7 mouse cellular contexts compared by ENCODE assay signal in the genomic region with DNA sequence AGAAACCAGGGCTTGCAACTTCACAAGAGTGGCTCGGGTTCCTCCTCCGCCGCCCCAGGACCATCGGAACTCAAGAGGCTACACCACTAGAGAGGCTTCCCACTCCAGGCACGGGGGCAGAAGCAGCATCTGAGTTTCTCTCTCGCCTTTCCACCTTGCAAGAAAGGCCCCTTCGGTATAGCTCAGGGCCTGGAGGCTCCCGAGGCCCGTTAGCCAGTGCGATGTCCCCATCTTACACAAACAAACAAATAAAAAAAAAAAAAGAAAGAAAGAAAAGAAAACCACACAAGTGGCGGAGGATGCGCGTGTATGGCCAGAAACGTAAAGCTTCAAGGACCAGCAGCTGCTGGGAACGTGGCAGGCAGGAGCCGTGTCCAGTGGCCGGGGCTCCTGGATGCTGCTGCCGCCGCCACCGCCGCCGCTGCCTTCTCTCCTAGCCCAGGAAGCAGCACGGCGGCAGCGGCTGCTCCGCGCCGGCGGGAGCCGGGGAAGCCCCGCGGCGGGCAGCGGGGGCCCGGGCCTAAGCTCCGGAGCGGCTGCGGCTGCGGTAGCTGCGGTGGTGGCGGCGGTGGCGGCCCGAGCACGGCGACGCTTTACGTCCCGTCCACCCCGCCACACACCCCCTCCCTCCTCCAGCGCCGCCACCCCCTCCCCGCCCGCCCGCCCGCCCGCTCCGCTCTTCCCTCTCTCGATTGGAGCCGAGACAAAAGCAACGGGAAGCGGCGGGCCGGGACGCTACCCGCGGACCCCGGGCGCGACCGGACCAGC. TPM values are rescaled to one million over a fixed set of nuclear protein-coding genes. Genes with fewer than 3 reads are reported as not detected.
A peak's percentile ranks its signal among the peaks of the same experiment; 100 is the strongest.
DNase-seq lines count a peak whose midpoint lies in the region; ATAC-seq and TF ChIP-seq lines count a peak whose summit lies in the region.

No protein-coding gene starts in this region.

- no peaks in the 10 kb centered on the region for H3K27me3 ChIP-seq in cerebellum, adult 2 months (ENCODE audit: control insufficient read depth, insufficient read depth, low read length)
- no peaks in the 10 kb centered on the region for H3K27me3 ChIP-seq in hindbrain, embryonic 15.5 days

- intact Hi-C loops in left cerebral cortex, postnatal 25 days (cut with DNase I): loop anchor here (5.0 to 10.0 kb wide), 2 partner anchors 108 to 246 kb away; a partner anchor contains a TSS

- no peaks in the 10 kb centered on the region for H3K9me3 ChIP-seq in hindbrain, embryonic 15.5 days

- no peak for TF ChIP-seq CTCF in cerebellum, adult 2 months (IDR thresholded peaks at IDR 0.05; ENCODE audit: borderline replicate concordance, insufficient read depth, low read depth, low read length)

- H3K9ac ChIP-seq in hindbrain, embryonic 15.5 days: peak overlapping the region; percentile 96

- DNase-seq in R1 (ENCODE audit: low read depth, low spot score): peak; percentile 69
- DNase-seq in cerebellum, adult 2 months: peak in 1 of 2 experiments; percentile 54
- DNase-seq in forelimb bud, embryonic 11.5 days (ENCODE audit: low read depth, low spot score): peak; percentile 41
- peak; percentile 33 to 50 for DNase-seq in left cerebral cortex, postnatal 25 days (ENCODE audit: low spot score in 2 of 2)
- DNase-seq in right cerebral cortex, postnatal 4 days: peak; percentile 35

- peaks cover 6% of the 10 kb centered on the region; the same call in 1 of the 2 replicates for H3K4me1 ChIP-seq in cerebellum, adult 2 months (ENCODE audit: control insufficient read depth, insufficient read depth, low read length)
- H3K4me1 ChIP-seq in hindbrain, embryonic 15.5 days (replicated peaks): peaks cover 29% of the 10 kb centered on the region

- WGBS in cerebellum, adult 2 months: under 1% methylated on average over 54 of the region's 71 CpGs
- WGBS in hindbrain, embryonic 15.5 days: under 1% methylated on average over 52 of the region's 71 CpGs

- peak; percentile 89 for ATAC-seq in hindbrain, embryonic 15.5 days (ENCODE audit: low FRiP score, low read depth)
- ATAC-seq in megakaryocyte-erythroid progenitor cell, adult 5-6 weeks (replicated peaks; ENCODE audit: low FRiP score, low TSS enrichment, poor library complexity, severe bottlenecking): peak; percentile 19; the same call in 1 of the 2 replicates

- H3K4me3 ChIP-seq in cerebellum, adult 2 months (replicated peaks; ENCODE audit: insufficient read depth, low read depth, low read length): peak overlapping the region; percentile 100
- peak overlapping the region; percentile 94 for H3K4me3 ChIP-seq in hindbrain, embryonic 15.5 days

- H3K36me3 ChIP-seq in hindbrain, embryonic 15.5 days: no peaks in the 10 kb centered on the region

- H3K27ac ChIP-seq in cerebellum, adult 2 months (ENCODE audit: insufficient read depth, low read length): peak overlapping the region; percentile 97
- peak overlapping the region; percentile 99 for H3K27ac ChIP-seq in hindbrain, embryonic 15.5 days (replicated peaks)

- TF ChIP-seq POLR2A in cerebellum, adult 2 months (IDR thresholded peaks at IDR 0.05; ENCODE audit: borderline replicate concordance, insufficient read depth, low read length): no peak

- H3K4me2 ChIP-seq in hindbrain, embryonic 15.5 days: peak overlapping the region; percentile 87

RNA-seq across cellular contexts. Expression of a gene that starts 0.5 kb away (rescaled TPM):
- polyA plus RNA-seq in cerebellum, adult 2 months (2012; rRNA removed): 88.1 and 99.3 TPM in 2 replicates
- polyA plus RNA-seq in hindbrain, embryonic 15.5 days (2015; fragmentation: Nextera tagmentation; extraction: Ambion mirVana): 83.5 and 84.8 TPM in 2 replicates
- 10 to 100 TPM; 76.6 to 80.8 TPM for total RNA-seq in left cerebral cortex, postnatal 25 days (2021)
- total RNA-seq in megakaryocyte-erythroid progenitor cell, adult 5-6 weeks (2014; fragmentation: Nextera tagmentation): 90.8 and 94.5 TPM in 2 replicates
- total RNA-seq in megakaryocyte-erythroid progenitor cell, adult 5-6 weeks (2017): 122 and 139 TPM in 2 replicates
